Mouse (Mus musculus): ENCODE data around the gene Nfe2l2. TPM values are rescaled to one million over a fixed set of nuclear protein-coding genes. Genes with fewer than 3 reads are reported as not detected.
"Not testable (repeated sequence)": the region's sequence is repeated elsewhere in the genome, so short reads cannot be mapped to it uniquely, and the experiment has no call there.

The Nfe2l2 gene
- polyA plus RNA-seq, 1 experiment from 2014 or later, result 28.5 TPM

- no peaks in the 10 kb centered on the region for H3K27me3 ChIP-seq (ENCODE audit: control insufficient read depth, insufficient read depth, low read length)
- H3K4me2 ChIP-seq (replicated peaks; ENCODE audit: low read depth, low read length), result no peak overlapping the region
- no peak overlapping the region for H3K4me3 ChIP-seq (ENCODE audit: low read depth, low read length)
- H3K4me1 ChIP-seq (replicated peaks; ENCODE audit: control insufficient read depth, insufficient read depth, low read length), result peaks cover 5% of the 10 kb centered on the region
- no peaks in the 10 kb centered on the region for H3K36me3 ChIP-seq (ENCODE audit: control insufficient read depth, insufficient read depth, low read length)
- ATAC-seq (ENCODE audit: low FRiP score), result no peak
- no peak overlapping the region for H3K27ac ChIP-seq (ENCODE audit: low read depth, low read length)
- 85% methylated on average over 9 of the region's 9 CpGs for WGBS
- no peaks in the 10 kb centered on the region for H3K9me3 ChIP-seq (ENCODE audit: control insufficient read depth, low read length)
- H3K9ac ChIP-seq (ENCODE audit: low read depth, low read length), result no peak overlapping the region
- no peak for DNase-seq (ENCODE audit: low spot score)
Measured at GRCm38 (mm10) chr2:75701822-75702587, 2.4 kb downstream of the Nfe2l2 start.

GRCm38 (mm10) chr2:75701207-75701606 lies 3.2 kb downstream of the Nfe2l2 start:
- DNase-seq (ENCODE audit: low spot score), result no peak
- 74% methylated on average over 3 of the region's 3 CpGs for WGBS
- H3K4me1 ChIP-seq (replicated peaks; ENCODE audit: control insufficient read depth, insufficient read depth, low read length), result peaks cover 5% of the 10 kb centered on the region
- H3K36me3 ChIP-seq (ENCODE audit: control insufficient read depth, insufficient read depth, low read length), result no peaks in the 10 kb centered on the region
- no peak overlapping the region for H3K9ac ChIP-seq (ENCODE audit: low read depth, low read length)
- H3K27ac ChIP-seq (ENCODE audit: low read depth, low read length), result no peak overlapping the region
- ATAC-seq (ENCODE audit: low FRiP score), result no peak
- no peak overlapping the region for H3K4me3 ChIP-seq (ENCODE audit: low read depth, low read length)
- no peak overlapping the region for H3K4me2 ChIP-seq (replicated peaks; ENCODE audit: low read depth, low read length)
- H3K9me3 ChIP-seq (ENCODE audit: control insufficient read depth, low read length), result no peaks in the 10 kb centered on the region
- no peaks in the 10 kb centered on the region for H3K27me3 ChIP-seq (ENCODE audit: control insufficient read depth, insufficient read depth, low read length)

DNA sequence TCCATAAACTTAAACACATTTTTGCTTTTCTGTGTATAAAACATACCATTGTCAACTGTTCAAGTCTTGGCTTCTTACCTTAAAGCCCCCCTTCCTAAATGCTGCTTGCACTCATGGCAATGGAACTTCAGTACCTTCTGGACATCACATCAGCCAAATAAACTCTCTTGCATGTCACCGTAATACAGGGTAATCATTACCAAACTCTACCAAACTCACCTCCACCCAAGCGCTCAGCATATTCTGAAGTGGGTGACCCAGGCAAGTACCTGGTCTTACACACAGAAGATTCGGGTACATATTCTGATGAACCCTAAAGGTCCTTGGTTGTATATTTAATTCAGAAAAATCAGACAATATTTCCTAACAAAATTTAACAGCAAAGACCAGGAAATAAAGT lies 3.9 kb downstream of the Nfe2l2 start:
- Histone ChIP-seq H3K4me2 (replicated peaks; ENCODE audit: low read depth, low read length) (no peak overlapping the region), H3K27ac (ENCODE audit: low read depth, low read length) (no peak overlapping the region), H3K36me3 (ENCODE audit: control insufficient read depth, insufficient read depth, low read length) (no peaks in the 10 kb centered on the region), H3K9me3 (ENCODE audit: control insufficient read depth, low read length) (no peaks in the 10 kb centered on the region), H3K9ac (ENCODE audit: low read depth, low read length) (no peak overlapping the region), H3K4me1 (replicated peaks; ENCODE audit: control insufficient read depth, insufficient read depth, low read length) (peaks cover 5% of the 10 kb centered on the region), H3K4me3 (ENCODE audit: low read depth, low read length) (no peak overlapping the region), H3K27me3 (ENCODE audit: control insufficient read depth, insufficient read depth, low read length) (no peaks in the 10 kb centered on the region)
- no peak for DNase-seq (ENCODE audit: low spot score)
- ATAC-seq (ENCODE audit: low FRiP score), result no peak
- WGBS, result 97% methylated on average over 3 of the region's 3 CpGs

GRCm38 (mm10) chr2:75698874-75699273 lies 5.6 kb downstream of the Nfe2l2 start:
- H3K9me3 ChIP-seq (ENCODE audit: control insufficient read depth, low read length), result no peaks in the 10 kb centered on the region
- H3K36me3 ChIP-seq (ENCODE audit: control insufficient read depth, insufficient read depth, low read length), result no peaks in the 10 kb centered on the region
- ATAC-seq (ENCODE audit: low FRiP score) (no peak), DNase-seq (ENCODE audit: low spot score) (no peak)
- no peak overlapping the region for H3K27ac ChIP-seq (ENCODE audit: low read depth, low read length)
- H3K4me1 ChIP-seq (replicated peaks; ENCODE audit: control insufficient read depth, insufficient read depth, low read length), result peaks cover 2% of the 10 kb centered on the region; the same call in 1 of the 2 replicates
- no peak overlapping the region for H3K9ac ChIP-seq (ENCODE audit: low read depth, low read length)
- no peaks in the 10 kb centered on the region for H3K27me3 ChIP-seq (ENCODE audit: control insufficient read depth, insufficient read depth, low read length)
- H3K4me2 ChIP-seq (replicated peaks; ENCODE audit: low read depth, low read length), result no peak overlapping the region
- WGBS, result 85% methylated on average over 3 of the region's 3 CpGs
- H3K4me3 ChIP-seq (ENCODE audit: low read depth, low read length), result no peak overlapping the region

DNA sequence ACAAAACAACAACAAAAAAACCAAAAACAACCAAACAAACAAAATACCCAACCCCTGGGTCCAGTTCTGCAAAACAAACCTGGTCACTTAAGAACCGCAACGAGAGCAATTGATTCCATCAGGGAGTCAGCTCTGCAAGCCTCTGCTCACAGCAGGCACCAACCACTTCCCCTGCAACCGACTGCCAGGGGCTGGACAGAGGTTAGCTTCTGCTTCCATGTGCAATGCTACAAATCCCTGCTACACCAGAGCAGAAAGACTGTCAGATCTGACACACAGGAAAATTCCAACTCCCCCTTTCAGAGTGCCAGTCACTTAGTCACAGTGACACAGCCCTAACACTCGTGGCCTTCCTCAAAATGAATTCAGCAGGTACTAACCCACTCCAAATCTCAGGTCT lies 6.4 kb downstream of the Nfe2l2 start:
- H3K4me2 ChIP-seq (replicated peaks; ENCODE audit: low read depth, low read length), result no peak overlapping the region
- no peak overlapping the region for H3K27ac ChIP-seq (ENCODE audit: low read depth, low read length)
- no peak for ATAC-seq (ENCODE audit: low FRiP score)
- no peaks in the 10 kb centered on the region for H3K9me3 ChIP-seq (ENCODE audit: control insufficient read depth, low read length)
- DNase-seq (ENCODE audit: low spot score), result no peak
- H3K9ac ChIP-seq (ENCODE audit: low read depth, low read length), result no peak overlapping the region
- no peaks in the 10 kb centered on the region for H3K36me3 ChIP-seq (ENCODE audit: control insufficient read depth, insufficient read depth, low read length)
- H3K27me3 ChIP-seq (ENCODE audit: control insufficient read depth, insufficient read depth, low read length), result no peaks in the 10 kb centered on the region
- WGBS, result 37% methylated on average over 4 of the region's 4 CpGs
- no peak overlapping the region for H3K4me3 ChIP-seq (ENCODE audit: low read depth, low read length)
- no peaks in the 10 kb centered on the region for H3K4me1 ChIP-seq (replicated peaks; ENCODE audit: control insufficient read depth, insufficient read depth, low read length)

- WGBS, result 89% methylated on average over 3 of the region's 3 CpGs
- no peak for ATAC-seq (ENCODE audit: low FRiP score)
Measured at GRCm38 (mm10) chr2:75697222-75697621, 7.2 kb downstream of the Nfe2l2 start.

DNA sequence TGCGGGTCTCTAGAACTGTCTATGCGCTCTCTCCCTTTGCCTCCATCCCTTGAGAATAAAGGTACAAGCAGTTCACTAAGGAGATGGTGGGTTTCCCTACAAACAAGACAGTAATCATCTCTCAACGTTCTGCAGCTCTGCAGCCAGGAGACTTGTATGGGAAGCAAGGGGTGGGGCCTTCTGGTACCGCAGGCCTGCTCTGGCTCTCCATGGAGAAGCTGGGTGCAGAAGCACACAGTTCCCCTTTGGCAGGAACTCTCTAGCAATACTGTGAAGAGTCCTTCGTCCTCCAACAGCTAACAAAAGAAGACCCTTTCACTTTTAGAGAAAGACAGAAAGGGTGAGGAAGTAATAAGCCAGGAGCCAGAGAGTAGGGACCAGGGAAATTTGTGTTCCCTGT lies 8.1 kb downstream of the Nfe2l2 start:
- Histone ChIP-seq H3K27me3 (ENCODE audit: control insufficient read depth, insufficient read depth, low read length) (no peaks in the 10 kb centered on the region), H3K9ac (ENCODE audit: low read depth, low read length) (no peak overlapping the region), H3K4me2 (replicated peaks; ENCODE audit: low read depth, low read length) (no peak overlapping the region), H3K27ac (ENCODE audit: low read depth, low read length) (no peak overlapping the region), H3K4me1 (replicated peaks; ENCODE audit: control insufficient read depth, insufficient read depth, low read length) (no peaks in the 10 kb centered on the region), H3K9me3 (ENCODE audit: control insufficient read depth, low read length) (no peaks in the 10 kb centered on the region), H3K36me3 (ENCODE audit: control insufficient read depth, insufficient read depth, low read length) (no peaks in the 10 kb centered on the region), H3K4me3 (ENCODE audit: low read depth, low read length) (no peak overlapping the region)
- 67% methylated on average over 5 of the region's 5 CpGs for WGBS
- ATAC-seq (ENCODE audit: low FRiP score), result no peak
- DNase-seq (ENCODE audit: low spot score), result no peak

More at GRCm38 (mm10) chr2:75697222-75697621, 7.2 kb downstream of the Nfe2l2 start:
- H3K9ac ChIP-seq (ENCODE audit: low read depth, low read length), result no peak overlapping the region
- H3K4me1 ChIP-seq (replicated peaks; ENCODE audit: control insufficient read depth, insufficient read depth, low read length), result no peaks in the 10 kb centered on the region
- no peaks in the 10 kb centered on the region for H3K27me3 ChIP-seq (ENCODE audit: control insufficient read depth, insufficient read depth, low read length)
- H3K4me2 ChIP-seq (replicated peaks; ENCODE audit: low read depth, low read length), result no peak overlapping the region
- H3K27ac ChIP-seq (ENCODE audit: low read depth, low read length), result no peak overlapping the region
- H3K36me3 ChIP-seq (ENCODE audit: control insufficient read depth, insufficient read depth, low read length), result no peaks in the 10 kb centered on the region
- no peak for DNase-seq (ENCODE audit: low spot score)
- H3K9me3 ChIP-seq (ENCODE audit: control insufficient read depth, low read length), result no peaks in the 10 kb centered on the region
- no peak overlapping the region for H3K4me3 ChIP-seq (ENCODE audit: low read depth, low read length)

- no peak overlapping the region for H3K9ac ChIP-seq (ENCODE audit: low read depth, low read length)
- no peaks in the 10 kb centered on the region for H3K27me3 ChIP-seq (ENCODE audit: control insufficient read depth, insufficient read depth, low read length)
- 57% methylated on average over 9 of the region's 9 CpGs for WGBS
- H3K4me3 ChIP-seq (ENCODE audit: low read depth, low read length), result no peak overlapping the region
- H3K9me3 ChIP-seq (ENCODE audit: control insufficient read depth, low read length), result no peaks in the 10 kb centered on the region
- no peaks in the 10 kb centered on the region for H3K4me1 ChIP-seq (replicated peaks; ENCODE audit: control insufficient read depth, insufficient read depth, low read length)
- no peak for DNase-seq (ENCODE audit: low spot score)
- ATAC-seq (ENCODE audit: low FRiP score), result no peak
- H3K27ac ChIP-seq (ENCODE audit: low read depth, low read length), result no peak overlapping the region
- H3K4me2 ChIP-seq (replicated peaks; ENCODE audit: low read depth, low read length), result no peak overlapping the region
- no peaks in the 10 kb centered on the region for H3K36me3 ChIP-seq (ENCODE audit: control insufficient read depth, insufficient read depth, low read length)
Measured at GRCm38 (mm10) chr2:75695676-75696350, 8.6 kb downstream of the Nfe2l2 start.

DNA sequence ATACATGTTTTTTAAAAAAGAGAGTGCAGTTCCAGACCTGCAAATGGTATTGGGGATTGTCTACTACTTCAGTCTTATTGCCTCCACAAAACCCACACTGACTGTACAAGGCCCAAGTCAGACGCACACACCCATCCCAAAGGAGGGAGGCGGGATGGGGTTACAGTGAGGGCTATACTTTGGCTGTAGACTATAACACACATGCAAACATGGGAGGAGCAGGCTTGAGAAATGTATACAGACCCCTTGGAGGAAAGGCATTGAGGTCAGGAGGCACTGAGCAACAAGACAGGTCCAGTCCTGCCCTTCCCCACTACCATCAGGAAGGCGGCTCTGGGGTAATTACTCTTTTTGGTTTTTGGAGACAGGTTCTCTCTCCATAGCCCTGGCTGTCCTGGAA lies 9.5 kb downstream of the Nfe2l2 start:
- not testable (repeated sequence) for H3K4me2 ChIP-seq (replicated peaks; ENCODE audit: low read depth, low read length); H3K27ac ChIP-seq (ENCODE audit: low read depth, low read length); H3K27me3 ChIP-seq (ENCODE audit: control insufficient read depth, insufficient read depth, low read length); H3K36me3 ChIP-seq (ENCODE audit: control insufficient read depth, insufficient read depth, low read length); H3K4me1 ChIP-seq (replicated peaks; ENCODE audit: control insufficient read depth, insufficient read depth, low read length); ATAC-seq (ENCODE audit: low FRiP score); H3K4me3 ChIP-seq (ENCODE audit: low read depth, low read length); DNase-seq (ENCODE audit: low spot score); H3K9me3 ChIP-seq (ENCODE audit: control insufficient read depth, low read length); H3K9ac ChIP-seq (ENCODE audit: low read depth, low read length)
- WGBS, result 91% methylated on average over 3 of the region's 3 CpGs
